ENCODE assay signal across 8 mouse cellular contexts in the genomic region with DNA sequence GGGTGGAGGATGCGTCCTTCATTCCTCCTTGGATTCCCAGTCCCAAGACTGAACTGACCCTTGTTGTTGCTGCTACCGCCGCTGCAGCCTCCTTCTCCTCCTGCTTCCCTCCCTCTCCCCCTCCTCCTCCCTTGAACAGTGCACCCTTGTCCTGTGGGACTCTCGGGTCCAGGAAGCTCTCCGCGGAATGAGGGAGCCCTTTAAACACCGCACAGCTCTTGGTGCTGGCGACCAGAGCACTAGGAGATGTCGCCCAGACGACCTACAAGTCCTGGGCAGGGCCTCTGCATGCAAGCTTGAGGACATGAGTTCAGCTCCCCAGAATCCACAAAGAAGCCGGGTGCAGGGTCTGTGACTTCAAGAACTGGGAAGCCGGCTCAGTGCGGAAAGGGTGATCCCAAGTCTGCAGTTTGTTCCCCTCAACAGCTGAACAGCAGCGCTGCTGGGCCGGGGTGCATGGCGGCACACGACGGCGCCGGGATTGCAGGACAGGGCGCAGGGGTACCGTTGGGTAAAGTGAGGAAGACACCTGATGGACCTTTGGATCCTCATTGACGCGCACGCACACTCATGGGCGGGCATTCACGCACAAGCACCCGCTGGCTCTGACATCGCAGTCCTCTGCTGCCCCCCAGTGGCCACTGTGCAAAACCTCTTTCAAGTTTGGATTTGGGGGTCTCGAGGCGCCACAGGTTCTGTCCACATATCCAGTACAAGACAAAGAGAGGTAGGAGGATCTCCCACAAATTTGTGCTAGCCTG. TPM values are rescaled to one million over a fixed set of nuclear protein-coding genes. Genes with fewer than 3 reads are reported as not detected.
DNase-seq lines count a peak whose midpoint lies in the region; ATAC-seq lines count a peak whose summit lies in the region.

No protein-coding gene starts in this region.

- no peaks in the 10 kb centered on the region for H3K9me3 ChIP-seq in intestine, embryonic 15.5 days

- no peaks in the 10 kb centered on the region for H3K36me3 ChIP-seq in intestine, embryonic 15.5 days

- H3K4me3 ChIP-seq in intestine, embryonic 15.5 days (replicated peaks) = peak overlapping the region; percentile 48

- intact Hi-C loops in gastrocnemius, postnatal 36 days (cut with DNase I) = loop anchor here (5.0 to 10.0 kb wide), 2 partner anchors 56 to 314 kb away; a partner anchor contains a TSS
- intact Hi-C loops in left cerebral cortex, postnatal 25 days (cut with DNase I) = loop anchor here (1.0 kb wide), 1 partner anchor 41 kb away; no protein-coding TSS in a partner anchor

- peak overlapping the region; percentile 98 for H3K4me2 ChIP-seq in intestine, embryonic 15.5 days (replicated peaks)

- no peak overlapping the region for H3K27ac ChIP-seq in intestine, embryonic 15.5 days

- peak; percentile 86 to 95 for DNase-seq in adrenal gland, adult (ENCODE audit: inconsistent age in 2 of 2, low spot score in 1 of 2)
- DNase-seq in embryo, embryonic 10.5 days (ENCODE audit: low spot score) = peak; percentile 93
- peak; percentile 68 to 74 for DNase-seq in gastrocnemius, postnatal 36 days
- peak; percentile 78 to 82 for DNase-seq in left cerebral cortex, postnatal 25 days (ENCODE audit: low spot score in 2 of 2)
- peak; percentile 91 for DNase-seq in mesoderm, embryonic 11.5 days (ENCODE audit: low read depth, low spot score)
- DNase-seq in right cerebral cortex, postnatal 36 days (ENCODE audit: low spot score in 2 of 2) = peak; percentile 60 to 68
- peak; percentile 71 to 89 for DNase-seq in urinary bladder, postnatal 4 days (ENCODE audit: low spot score in 2 of 2)

- no peaks in the 10 kb centered on the region for H3K27me3 ChIP-seq in intestine, embryonic 15.5 days (replicated peaks)

- peaks cover 10% of the 10 kb centered on the region; the same call in 1 of the 2 replicates for H3K4me1 ChIP-seq in intestine, embryonic 15.5 days (replicated peaks)

- H3K9ac ChIP-seq in intestine, embryonic 15.5 days = peak overlapping the region; percentile 53

- WGBS in intestine, embryonic 15.5 days = 3% methylated on average over 31 of the region's 31 CpGs

- peak; percentile 24 for ATAC-seq in intestine, embryonic 15.5 days

RNA-seq across cellular contexts. Expression of a gene that starts 4.5 kb away (rescaled TPM):
- total RNA-seq in gastrocnemius, postnatal 36 days (2021) = 10 to 100 TPM; 37.0 to 37.1 TPM
- 73.5 and 76.2 TPM in 2 replicates for polyA plus RNA-seq in intestine, embryonic 15.5 days (2015; fragmentation: Nextera tagmentation; extraction: Ambion mirVana)
- 10 to 100 TPM; 88.4 to 91.3 TPM for total RNA-seq in left cerebral cortex, postnatal 25 days (2021)

RNA-seq across cellular contexts. Expression of a gene that starts 40.6 kb away (rescaled TPM):
- under 1 TPM in 1 of 2 experiments, not detected in 1; 0.15 TPM for total RNA-seq in gastrocnemius, postnatal 36 days (2021)
- 0.48 and 0.68 TPM in 2 replicates for polyA plus RNA-seq in intestine, embryonic 15.5 days (2015; fragmentation: Nextera tagmentation; extraction: Ambion mirVana)
- under 1 TPM; 0.73 TPM for total RNA-seq in left cerebral cortex, postnatal 25 days (2021)

RNA-seq across cellular contexts. Expression of a gene that starts 41.9 kb away (rescaled TPM):
- 10 to 100 TPM; 60.6 to 62.6 TPM for total RNA-seq in gastrocnemius, postnatal 36 days (2021)
- polyA plus RNA-seq in intestine, embryonic 15.5 days (2015; fragmentation: Nextera tagmentation; extraction: Ambion mirVana) = 62.6 and 70.0 TPM in 2 replicates
- 10 to 100 TPM; 63.0 to 63.1 TPM for total RNA-seq in left cerebral cortex, postnatal 25 days (2021)

RNA-seq across cellular contexts. Expression of a gene that starts 49.0 kb away (rescaled TPM):
- total RNA-seq in gastrocnemius, postnatal 36 days (2021) = 100 to 1,000 TPM; 425 to 470 TPM
- polyA plus RNA-seq in intestine, embryonic 15.5 days (2015; fragmentation: Nextera tagmentation; extraction: Ambion mirVana) = 471 and 522 TPM in 2 replicates
- 100 to 1,000 TPM; 227 to 237 TPM for total RNA-seq in left cerebral cortex, postnatal 25 days (2021)

RNA-seq across cellular contexts. Expression of a gene that starts 49.3 kb away (rescaled TPM):
- 1 to 10 TPM; 3.3 to 3.4 TPM for total RNA-seq in gastrocnemius, postnatal 36 days (2021)
- polyA plus RNA-seq in intestine, embryonic 15.5 days (2015; fragmentation: Nextera tagmentation; extraction: Ambion mirVana) = 14.3 and 15.2 TPM in 2 replicates
- total RNA-seq in left cerebral cortex, postnatal 25 days (2021) = 10 to 100 TPM; 11.0 to 12.3 TPM
